Mouse (Mus musculus): ENCODE data around the gene Fau. TPM values are rescaled to one million over a fixed set of nuclear protein-coding genes. Genes with fewer than 3 reads are reported as not detected.

The Fau gene
- polyA plus RNA-seq, 1 experiment from 2014 or later = 453 TPM

GRCm38 (mm10) chr19:6073889-6074288 lies 16.2 kb downstream of the Fau start:
- peaks cover 40% of the 10 kb centered on the region; the same call in 1 of the 2 replicates for H3K36me3 ChIP-seq

GRCm38 (mm10) chr19:6076564-6077393 lies 19.1 kb downstream of the Fau start, which contains the start of gene Vps51:
TSS of gene Vps51 (minus strand) at chr19:6077231.
- H3K27me3 ChIP-seq = no peaks in the 10 kb centered on the region
- peak; percentile 77 for ATAC-seq (replicated peaks; ENCODE audit: insufficient number of reproducible peaks, insufficient read depth, low FRiP score, low read depth)
- H3K9me3 ChIP-seq (replicated peaks) = no peaks in the 10 kb centered on the region
- H3K9ac ChIP-seq = peak within 1 kb of the TSS; percentile 85
- 1% methylated on average over 33 of the region's 33 CpGs for WGBS
- peaks cover 37% of the 10 kb centered on the region for H3K36me3 ChIP-seq
- peak within 1 kb of the TSS; percentile 90 for H3K4me3 ChIP-seq
- peak within 1 kb of the TSS; percentile 85 for H3K4me2 ChIP-seq
- peak within 1 kb of the TSS; percentile 88 for H3K27ac ChIP-seq
- peaks cover 16% of the 10 kb centered on the region for H3K4me1 ChIP-seq (replicated peaks)

More at GRCm38 (mm10) chr19:6073889-6074288, 16.2 kb downstream of the Fau start:
- Histone ChIP-seq H3K4me1 (replicated peaks) (peaks cover 16% of the 10 kb centered on the region), H3K27me3 (no peaks in the 10 kb centered on the region), H3K9ac (no peak overlapping the region), H3K9me3 (replicated peaks) (no peaks in the 10 kb centered on the region), H3K27ac (no peak overlapping the region), H3K4me3 (no peak overlapping the region), H3K4me2 (no peak overlapping the region)
- WGBS = 85% methylated on average over 5 of the region's 5 CpGs
- ATAC-seq (replicated peaks; ENCODE audit: insufficient number of reproducible peaks, insufficient read depth, low FRiP score, low read depth) = no peak

- 89% methylated on average over 12 of the region's 12 CpGs for WGBS
- no peaks in the 10 kb centered on the region for H3K9me3 ChIP-seq (replicated peaks)
- no peak within 1 kb of the TSS for H3K4me2 ChIP-seq
- H3K4me1 ChIP-seq (replicated peaks) = peaks cover 26% of the 10 kb centered on the region
- H3K27ac ChIP-seq = no peak within 1 kb of the TSS
- ATAC-seq (replicated peaks; ENCODE audit: insufficient number of reproducible peaks, insufficient read depth, low FRiP score, low read depth) = no peak
- no peaks in the 10 kb centered on the region for H3K27me3 ChIP-seq
- H3K36me3 ChIP-seq = peaks cover 32% of the 10 kb centered on the region
- no peak within 1 kb of the TSS for H3K4me3 ChIP-seq
- no peak within 1 kb of the TSS for H3K9ac ChIP-seq
Measured at GRCm38 (mm10) chr19:6079983-6080480, 22.4 kb downstream of the Fau start, which contains the start of gene Tmem262. TSS of gene Tmem262 (plus strand) at chr19:6080033.

GRCm38 (mm10) chr19:6082156-6082555 lies 24.5 kb downstream of the Fau start, which contains the start of gene Gm28374:
TSS of gene Gm28374 (minus strand) at chr19:6082256.
- H3K4me2 ChIP-seq = no peak within 1 kb of the TSS
- peaks cover 27% of the 10 kb centered on the region for H3K4me1 ChIP-seq (replicated peaks)
- no peaks in the 10 kb centered on the region for H3K9me3 ChIP-seq (replicated peaks)
- H3K27me3 ChIP-seq = no peaks in the 10 kb centered on the region
- no peak for ATAC-seq (replicated peaks; ENCODE audit: insufficient number of reproducible peaks, insufficient read depth, low FRiP score, low read depth)
- H3K27ac ChIP-seq = no peak within 1 kb of the TSS
- H3K9ac ChIP-seq = no peak within 1 kb of the TSS
- H3K36me3 ChIP-seq = peaks cover 34% of the 10 kb centered on the region
- 86% methylated on average over 9 of the region's 9 CpGs for WGBS
- H3K4me3 ChIP-seq = no peak within 1 kb of the TSS

- peak; percentile 88 for ATAC-seq (replicated peaks; ENCODE audit: insufficient number of reproducible peaks, insufficient read depth, low FRiP score, low read depth)
- peak within 1 kb of the TSS; percentile 72 for H3K9ac ChIP-seq
- peaks cover 23% of the 10 kb centered on the region for H3K4me1 ChIP-seq (replicated peaks)
- under 1% methylated on average over 58 of the region's 58 CpGs for WGBS
- H3K36me3 ChIP-seq = peaks cover 41% of the 10 kb centered on the region
- peak within 1 kb of the TSS; percentile 94 for H3K4me2 ChIP-seq
- H3K4me3 ChIP-seq = peak within 1 kb of the TSS; percentile 87
- H3K9me3 ChIP-seq (replicated peaks) = no peaks in the 10 kb centered on the region
- no peaks in the 10 kb centered on the region for H3K27me3 ChIP-seq
- peak within 1 kb of the TSS; percentile 66 for H3K27ac ChIP-seq
Measured at GRCm38 (mm10) chr19:6084478-6085248, 27.0 kb downstream of the Fau start, which contains the start of the genes Zfpl1 and Cdca5. TSS of gene Zfpl1 (minus strand) at chr19:6084956. TSS of gene Cdca5 (plus strand) at chr19:6084983.

- H3K9me3 ChIP-seq (replicated peaks) = no peaks in the 10 kb centered on the region
- H3K27me3 ChIP-seq = no peaks in the 10 kb centered on the region
- ATAC-seq (replicated peaks; ENCODE audit: insufficient number of reproducible peaks, insufficient read depth, low FRiP score, low read depth) = peak; percentile 54
- peaks cover 43% of the 10 kb centered on the region for H3K36me3 ChIP-seq
- H3K4me3 ChIP-seq = peak overlapping the region; percentile 87
- peak overlapping the region; percentile 66 for H3K27ac ChIP-seq
- peak overlapping the region; percentile 72 for H3K9ac ChIP-seq
- peak overlapping the region; percentile 94 for H3K4me2 ChIP-seq
- WGBS = under 1% methylated on average over 17 of the region's 17 CpGs
- H3K4me1 ChIP-seq (replicated peaks) = peaks cover 23% of the 10 kb centered on the region
Measured at GRCm38 (mm10) chr19:6085417-6085879, 27.8 kb downstream of the Fau start.

GRCm38 (mm10) chr19:6088841-6089240 lies 31.2 kb downstream of the Fau start:
- Histone ChIP-seq H3K36me3 (peaks cover 36% of the 10 kb centered on the region), H3K27ac (no peak overlapping the region), H3K4me1 (replicated peaks) (peaks cover 18% of the 10 kb centered on the region), H3K27me3 (no peaks in the 10 kb centered on the region), H3K9me3 (replicated peaks) (no peaks in the 10 kb centered on the region), H3K4me3 (no peak overlapping the region), H3K4me2 (no peak overlapping the region), H3K9ac (no peak overlapping the region)
- 93% methylated on average over 13 of the region's 13 CpGs for WGBS
- ATAC-seq (replicated peaks; ENCODE audit: insufficient number of reproducible peaks, insufficient read depth, low FRiP score, low read depth) = no peak

- Histone ChIP-seq H3K36me3 (peaks cover 30% of the 10 kb centered on the region), H3K4me1 (replicated peaks) (no peaks in the 10 kb centered on the region), H3K27me3 (no peaks in the 10 kb centered on the region), H3K4me2 (no peak within 1 kb of the TSS), H3K27ac (no peak within 1 kb of the TSS), H3K9ac (no peak within 1 kb of the TSS), H3K4me3 (no peak within 1 kb of the TSS), H3K9me3 (replicated peaks) (no peaks in the 10 kb centered on the region)
- no peak for ATAC-seq (replicated peaks; ENCODE audit: insufficient number of reproducible peaks, insufficient read depth, low FRiP score, low read depth)
- 87% methylated on average over 7 of the region's 7 CpGs for WGBS
Measured at GRCm38 (mm10) chr19:6094119-6094518, 36.5 kb downstream of the Fau start, which contains the start of gene AC131692.1. TSS of gene AC131692.1 (plus strand) at chr19:6094419.

GRCm38 (mm10) chr19:6097847-6098246 lies 40.2 kb downstream of the Fau start:
- 75% methylated on average over 3 of the region's 3 CpGs for WGBS
- no peaks in the 10 kb centered on the region for H3K27me3 ChIP-seq

GRCm38 (mm10) chr19:6101186-6101585 lies 43.5 kb downstream of the Fau start:
- Histone ChIP-seq H3K27ac (no peak overlapping the region), H3K27me3 (no peaks in the 10 kb centered on the region), H3K4me3 (no peak overlapping the region), H3K9me3 (replicated peaks) (no peaks in the 10 kb centered on the region), H3K9ac (no peak overlapping the region), H3K36me3 (no peaks in the 10 kb centered on the region), H3K4me2 (no peak overlapping the region), H3K4me1 (replicated peaks) (no peaks in the 10 kb centered on the region)
- WGBS = 73% methylated on average over 6 of the region's 6 CpGs
- no peak for ATAC-seq (replicated peaks; ENCODE audit: insufficient number of reproducible peaks, insufficient read depth, low FRiP score, low read depth)

More at GRCm38 (mm10) chr19:6097847-6098246, 40.2 kb downstream of the Fau start:
- no peak overlapping the region for H3K9ac ChIP-seq
- H3K9me3 ChIP-seq (replicated peaks) = no peaks in the 10 kb centered on the region
- H3K4me3 ChIP-seq = no peak overlapping the region
- no peak overlapping the region for H3K4me2 ChIP-seq
- H3K4me1 ChIP-seq (replicated peaks) = no peaks in the 10 kb centered on the region
- ATAC-seq (replicated peaks; ENCODE audit: insufficient number of reproducible peaks, insufficient read depth, low FRiP score, low read depth) = no peak
- 0 out of 2 replicates have a peak, but pooled peaks cover 6% of the 10 kb centered on the region for H3K36me3 ChIP-seq
- H3K27ac ChIP-seq = no peak overlapping the region
